Mouse (Mus musculus) c-Kit-negative CD71-positive TER-119-positive erythroid progenitor cells, embryonic 14.5 days (primary cell): Measurements from ENCODE around the gene Ahcyl2.

Experiments
- DNase-seq: peaks from one replicate; pipeline ENCODE4 v3.0.0-alpha.2; 2013; ENCODE audit warnings: low read depth, low spot score

The Ahcyl2 gene

DNA sequence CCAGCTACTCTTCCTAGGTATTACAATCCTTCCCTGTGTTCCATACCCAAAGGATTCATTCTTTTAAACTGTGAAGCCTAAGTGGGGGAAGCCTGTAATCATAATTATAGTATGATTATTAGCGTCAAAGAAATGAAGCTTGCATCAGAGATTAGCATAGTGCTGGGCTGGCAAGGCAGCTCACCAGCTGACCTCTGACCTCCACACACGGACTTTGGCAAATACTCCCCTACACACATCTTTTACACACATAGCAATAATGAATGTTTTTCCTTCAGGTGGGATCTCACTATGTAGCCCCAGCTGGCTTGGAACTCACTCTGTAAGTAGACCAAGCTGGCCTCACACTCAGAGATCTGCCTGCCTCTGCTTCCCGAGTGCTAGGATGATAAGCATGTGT, 84.1 kb downstream of the Ahcyl2 start:
- DNase-seq = no peak

DNA sequence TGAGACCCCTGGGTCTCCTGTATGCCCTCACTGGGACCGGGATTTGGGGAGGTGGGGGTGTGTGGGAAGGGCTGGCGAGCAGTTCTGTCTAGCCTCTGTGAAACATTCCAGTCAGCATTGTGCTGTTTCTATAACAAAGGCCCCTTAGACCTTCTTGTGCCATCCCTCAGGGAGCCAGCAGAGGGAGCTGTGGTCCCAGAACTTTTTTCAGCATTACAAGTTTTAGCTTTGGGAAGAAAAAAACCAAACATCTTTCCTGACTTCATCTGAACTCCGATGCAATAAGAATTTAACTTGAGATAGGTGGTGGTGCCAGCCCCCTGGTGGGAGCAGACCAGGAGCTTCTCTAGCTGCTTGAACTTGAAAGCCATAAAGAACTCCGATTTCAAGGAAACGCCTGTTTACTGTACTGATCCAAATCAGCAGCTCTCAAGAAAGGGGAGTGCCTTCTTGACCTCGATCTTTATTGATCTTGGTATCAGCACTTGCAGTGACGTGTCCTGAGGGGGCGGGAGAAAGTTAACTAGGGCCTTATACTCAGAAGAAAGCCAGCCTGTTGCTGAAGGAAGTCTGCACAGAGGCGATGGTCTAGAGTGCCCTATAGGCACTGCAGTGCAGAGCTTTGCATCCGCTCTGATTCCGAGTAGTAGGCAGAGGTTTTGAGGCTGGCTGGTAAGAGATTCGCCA, 85.5 kb downstream of the Ahcyl2 start:
- DNase-seq = peak; percentile 40

DNA sequence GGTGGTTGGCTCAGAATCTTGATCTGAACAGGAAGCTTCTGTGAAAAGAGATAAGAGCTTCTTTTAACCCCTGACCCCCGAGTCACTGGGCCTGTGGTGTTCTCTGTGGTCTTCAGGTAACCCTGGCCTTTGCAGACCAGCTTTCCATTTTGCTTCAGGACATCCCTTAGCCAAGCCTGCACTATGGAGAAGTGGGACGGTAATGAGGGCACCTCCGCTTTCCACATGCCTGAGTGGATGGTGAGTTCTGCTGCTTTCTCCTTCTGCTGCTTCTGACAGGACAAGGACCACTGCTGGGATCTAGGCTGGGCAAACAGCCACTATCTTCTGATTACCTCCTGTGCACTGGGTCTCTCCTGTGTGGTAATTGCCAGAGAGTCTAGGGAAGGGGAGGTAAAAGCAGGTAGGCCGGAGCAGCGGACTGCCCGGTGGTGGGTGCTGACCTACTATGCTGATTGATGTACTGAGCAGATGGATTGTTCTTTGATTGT, 86.1 kb downstream of the Ahcyl2 start:
- no peak for DNase-seq

DNA sequence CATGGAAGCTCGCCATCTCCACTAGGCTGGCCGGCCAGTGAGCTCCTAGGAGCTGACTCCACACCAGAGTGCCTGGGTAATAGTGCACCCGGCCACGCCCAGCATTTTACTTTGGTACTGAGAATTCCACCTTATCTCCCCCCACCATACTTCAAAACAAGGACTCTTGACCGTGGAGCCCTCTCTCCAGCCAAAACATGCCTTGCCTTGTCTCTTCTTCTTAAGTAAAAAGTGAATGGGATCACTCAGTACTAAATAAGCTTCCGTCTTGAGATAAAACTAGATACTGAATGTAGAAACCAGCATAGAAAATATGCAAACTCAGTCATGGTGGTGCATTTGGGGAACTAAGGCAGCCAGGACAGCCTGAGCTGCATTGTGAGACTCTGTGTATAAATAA, 90.8 kb downstream of the Ahcyl2 start:
- DNase-seq = peak; percentile 59

DNA sequence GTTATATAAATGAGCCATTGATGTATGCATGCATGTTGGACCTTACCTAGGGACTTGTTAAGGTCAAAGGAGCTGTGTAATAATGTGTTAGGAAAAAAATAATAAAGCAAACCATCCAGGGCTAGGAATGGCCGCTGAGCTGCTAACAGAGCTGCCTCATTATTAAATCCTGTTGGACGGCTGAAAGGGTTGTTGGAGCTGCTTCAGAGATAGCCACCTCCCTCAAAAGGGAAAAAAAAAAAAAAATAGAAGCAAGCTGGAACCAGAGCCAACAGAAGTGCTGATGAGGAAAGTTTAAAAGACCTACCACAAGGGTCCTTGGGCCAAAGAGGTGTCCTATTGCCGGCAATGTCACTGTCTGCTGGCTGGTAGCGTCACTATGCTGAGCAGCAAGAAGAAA, 91.5 kb downstream of the Ahcyl2 start:
- DNase-seq = no peak

DNA sequence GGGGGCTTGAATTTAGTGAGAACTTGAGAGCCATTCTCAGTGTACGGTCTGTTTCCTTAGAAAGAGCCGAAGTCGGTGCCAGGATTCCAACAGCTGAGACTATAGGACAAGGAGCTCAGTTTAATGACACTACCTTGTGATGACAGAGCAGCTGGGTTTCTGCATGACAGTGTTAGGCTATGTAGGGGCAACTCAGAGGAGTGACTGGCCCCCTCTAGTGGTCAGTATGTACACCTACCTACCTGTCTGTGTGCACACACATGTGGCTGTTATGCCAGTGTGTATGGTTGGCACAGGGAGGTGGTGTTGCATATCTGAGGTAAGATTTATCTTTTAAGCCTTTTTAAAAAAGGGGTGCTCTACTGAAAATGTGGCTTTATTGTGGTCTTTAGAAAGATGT, 92.4 kb downstream of the Ahcyl2 start:
- DNase-seq = peak; percentile 66

DNA sequence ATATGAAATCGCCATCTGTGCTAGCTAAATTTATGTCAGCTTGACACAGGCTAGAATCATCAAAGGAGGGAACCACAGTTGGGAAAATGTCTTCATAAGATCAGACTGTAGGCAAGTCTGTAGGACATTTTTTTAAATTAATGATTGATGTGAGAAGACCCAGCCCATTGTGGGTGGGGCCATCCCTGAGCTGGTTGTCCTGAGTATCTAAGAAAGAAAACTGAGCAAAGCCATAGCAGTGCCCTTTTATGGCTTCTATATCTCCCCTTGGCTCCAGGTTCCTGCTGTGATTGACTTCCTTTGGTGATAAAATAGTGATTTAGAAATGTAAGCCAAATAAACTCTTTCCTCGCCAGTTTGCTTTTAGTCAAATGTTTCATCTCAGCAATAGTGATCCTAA, 97.1 kb downstream of the Ahcyl2 start:
- no peak for DNase-seq

DNA sequence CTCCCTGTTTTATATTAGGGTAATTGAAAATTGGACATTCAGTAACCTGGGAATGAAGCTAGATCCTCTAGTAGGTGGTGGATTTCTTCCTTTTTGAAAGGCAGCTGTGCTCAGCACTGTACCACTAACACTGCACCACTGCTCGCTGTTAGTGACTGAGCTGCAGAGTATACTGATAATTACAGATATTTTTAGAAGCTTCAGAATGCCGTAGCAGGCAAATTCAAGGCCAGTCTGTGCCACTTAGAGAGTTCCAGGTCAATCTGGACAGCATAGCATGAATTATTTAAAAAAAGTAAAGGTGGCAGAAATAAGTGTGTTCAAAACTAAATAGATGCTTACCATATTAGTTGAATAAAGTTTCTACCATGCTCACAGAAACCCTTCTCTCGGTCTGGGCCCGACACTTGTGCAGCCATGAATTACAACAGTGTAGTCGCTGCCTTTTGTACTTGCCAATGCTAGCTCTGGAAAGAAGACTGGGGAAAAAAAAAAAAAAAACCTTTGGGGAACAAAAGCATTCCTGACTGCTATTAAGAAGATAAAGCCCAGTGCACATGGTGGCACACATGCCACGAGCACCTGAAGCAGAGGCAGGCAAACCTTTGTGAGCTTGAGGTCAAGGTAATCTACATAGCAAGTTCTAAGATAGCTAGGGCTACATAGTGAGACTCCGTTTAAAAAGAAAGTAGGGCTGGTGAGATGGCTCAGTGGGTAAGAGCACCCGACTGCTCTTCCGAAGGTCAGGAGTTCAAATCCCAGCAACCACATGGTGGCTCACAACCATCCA, 99.3 kb downstream of the Ahcyl2 start:
- no peak for DNase-seq

DNA sequence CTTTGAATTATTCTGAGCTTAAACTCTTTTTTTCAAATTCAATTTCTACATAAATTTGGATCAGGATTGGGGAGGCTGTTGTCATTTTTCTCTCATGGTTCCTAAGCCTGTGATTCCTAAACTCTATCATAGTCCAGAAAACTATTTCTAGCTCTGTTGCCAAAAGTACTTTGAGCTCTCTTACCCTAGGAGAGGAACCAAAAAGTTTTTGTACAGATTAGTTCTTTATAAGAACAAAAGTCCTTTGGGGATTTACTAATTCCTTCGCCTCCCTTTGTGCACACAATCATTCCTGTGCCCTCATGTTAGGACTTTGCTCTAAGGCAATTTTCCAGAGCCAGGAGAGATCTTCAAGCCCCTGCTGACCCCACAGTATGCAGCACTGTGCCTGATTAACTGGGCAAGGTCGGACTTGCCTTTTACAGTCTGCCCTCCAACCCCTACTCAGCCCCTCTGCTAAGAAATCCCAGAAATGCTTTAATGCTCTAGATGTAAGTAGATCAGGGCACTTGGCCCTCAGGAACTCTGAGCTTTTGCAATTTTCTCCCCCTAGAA, 100.6 kb downstream of the Ahcyl2 start:
- no peak for DNase-seq

DNA sequence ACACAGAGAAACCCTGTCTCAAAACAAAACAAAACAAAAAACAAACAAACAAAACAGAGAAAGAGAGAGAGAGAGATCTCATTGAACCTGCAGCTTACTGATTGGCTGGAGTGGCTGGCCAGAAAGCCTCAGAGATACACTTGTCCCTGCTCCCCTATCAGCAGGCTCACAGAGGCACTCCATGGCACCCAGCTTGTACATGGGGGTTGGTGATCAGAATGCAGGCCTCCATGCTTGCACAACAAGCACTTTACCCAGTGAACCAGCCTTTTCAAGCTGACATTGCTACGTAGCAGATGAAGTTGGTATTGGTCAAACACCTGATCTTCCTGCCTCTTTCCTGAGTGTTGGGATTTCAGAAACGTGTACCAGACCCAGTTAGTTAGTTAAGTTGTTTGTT, 105.8 kb downstream of the Ahcyl2 start:
- no peak for DNase-seq

DNA sequence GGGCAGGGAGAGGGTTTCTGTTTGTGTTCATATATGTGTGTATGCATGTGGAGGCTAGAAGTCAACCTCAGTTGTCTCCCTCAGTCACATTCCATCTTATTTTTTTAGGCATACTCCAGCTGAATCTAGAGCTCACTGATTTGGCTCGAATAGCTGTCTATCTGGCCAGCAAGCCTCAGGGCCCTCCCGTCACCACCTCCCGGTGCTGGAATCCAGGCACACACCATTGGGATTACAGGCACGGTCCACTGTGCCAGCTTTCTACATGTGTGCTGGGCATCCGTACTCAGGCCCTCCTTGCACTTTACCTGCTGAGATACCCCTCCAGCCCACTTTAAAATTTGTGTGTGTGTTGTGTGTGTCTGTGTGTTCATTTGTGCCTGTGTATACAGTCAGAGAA, 107.8 kb downstream of the Ahcyl2 start:
- no peak for DNase-seq

DNA sequence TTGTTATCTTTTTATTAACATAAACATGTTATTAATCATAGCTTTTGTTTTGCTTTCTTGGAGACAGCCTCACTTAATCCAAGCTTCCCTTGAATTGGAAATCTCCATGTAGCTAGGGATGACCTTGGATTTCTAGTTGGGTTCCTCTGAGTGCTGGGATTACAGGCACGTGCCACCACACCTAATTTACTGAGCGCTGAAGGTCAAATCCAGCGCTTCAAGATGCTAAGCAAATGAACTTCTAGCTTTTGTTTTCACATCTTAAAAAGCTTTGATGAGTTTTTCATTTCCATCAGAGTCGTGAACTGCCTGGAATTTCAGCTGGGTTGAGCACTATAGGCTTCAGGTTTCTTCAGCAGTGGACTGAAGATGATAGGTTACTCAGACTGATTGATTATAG, 109.0 kb downstream of the Ahcyl2 start:
- DNase-seq = no peak

DNA sequence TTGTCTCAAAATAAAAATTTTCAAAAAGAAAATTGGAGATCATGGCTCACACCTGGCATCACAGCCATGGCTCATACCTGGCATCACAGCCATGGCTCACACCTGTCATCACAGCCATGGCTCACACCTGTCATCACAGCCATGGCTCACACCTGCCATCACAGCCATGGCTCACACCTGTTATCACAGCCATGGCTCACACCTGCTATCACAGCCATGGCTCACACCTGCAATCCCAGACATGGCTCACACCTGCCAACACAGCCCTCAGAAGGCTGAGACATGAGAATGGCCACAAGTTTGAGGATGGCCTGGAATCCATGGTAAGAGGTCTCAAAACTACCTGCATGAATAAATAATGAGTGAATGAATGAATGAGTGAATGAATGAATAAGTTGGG, 111.8 kb downstream of the Ahcyl2 start:
- no peak for DNase-seq

DNA sequence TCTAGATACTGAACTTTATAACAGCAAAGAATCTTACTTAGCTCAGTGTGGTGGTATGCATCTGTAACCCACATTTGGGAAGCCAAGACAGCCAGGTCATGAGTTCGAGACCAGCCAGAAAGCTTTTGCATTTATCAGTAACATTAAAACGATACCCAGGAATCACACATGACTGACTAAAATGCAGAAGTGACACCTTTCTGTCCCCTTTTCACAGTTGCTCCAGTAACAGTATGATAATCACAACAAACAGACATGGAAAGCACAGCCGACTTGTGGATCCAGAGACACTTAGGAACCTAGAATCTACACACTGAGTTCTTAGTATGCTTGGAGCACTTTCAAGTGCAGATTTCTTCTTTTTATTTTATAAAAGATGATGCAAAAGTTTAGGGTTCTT, 113.0 kb downstream of the Ahcyl2 start:
- DNase-seq = no peak

DNA sequence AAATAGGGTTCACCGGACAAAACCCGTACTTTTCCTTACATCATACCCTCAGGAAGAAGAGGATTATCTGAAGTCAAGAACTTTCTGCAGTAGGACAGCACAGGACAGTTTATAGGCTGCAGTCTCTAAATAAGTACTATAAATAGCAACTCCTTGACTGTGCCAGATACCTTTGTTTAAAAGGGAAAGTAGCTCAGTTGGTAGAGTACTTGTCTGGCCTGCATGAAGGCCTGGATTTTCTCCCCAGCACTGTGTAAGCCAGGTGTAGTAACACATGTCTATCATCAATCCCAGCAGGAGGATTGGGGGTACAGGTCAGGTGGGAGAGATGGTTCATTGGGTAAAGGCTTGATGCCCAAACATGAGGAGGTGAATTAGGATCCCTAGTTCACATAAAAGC, 114.1 kb downstream of the Ahcyl2 start:
- DNase-seq = no peak

DNA sequence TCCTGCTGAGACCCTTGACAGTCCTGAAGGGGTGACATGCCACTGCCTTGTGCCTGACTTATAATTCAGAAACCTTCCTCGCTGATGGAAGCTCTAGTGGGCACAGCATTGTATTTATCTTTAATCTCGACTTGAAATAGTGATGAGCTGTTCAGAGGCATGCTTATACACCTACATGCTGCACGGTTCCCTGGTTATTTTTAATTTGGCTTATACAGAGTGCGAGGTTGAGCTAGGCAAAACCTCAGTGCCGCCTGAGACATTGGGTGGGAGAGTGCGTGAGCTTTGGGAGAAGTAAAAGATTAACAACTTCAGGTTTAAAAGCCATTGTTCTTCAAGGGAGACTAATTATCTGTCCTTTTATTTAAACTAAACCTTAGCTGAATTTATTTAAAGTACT, 115.1 kb downstream of the Ahcyl2 start:
- no peak for DNase-seq

DNA sequence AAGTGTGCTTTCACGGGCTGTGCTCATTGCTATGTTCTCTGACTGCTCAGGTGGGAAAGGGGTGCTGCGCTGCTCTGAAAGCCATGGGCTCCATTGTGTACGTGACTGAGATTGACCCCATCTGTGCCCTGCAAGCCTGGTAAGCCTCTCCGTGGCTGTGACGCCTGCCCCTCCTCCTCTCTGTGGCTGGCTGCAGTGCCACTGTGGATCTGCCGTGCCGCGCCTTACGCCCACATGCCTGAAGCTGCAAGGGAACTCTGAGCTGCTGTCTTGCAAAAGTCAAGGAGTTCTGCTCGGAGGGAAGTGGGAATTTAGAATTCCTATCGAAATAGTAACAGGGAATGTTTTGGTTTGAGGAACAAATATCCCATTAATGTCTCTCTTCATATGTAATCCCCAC, 123.3 kb downstream of the Ahcyl2 start:
- no peak for DNase-seq

DNA sequence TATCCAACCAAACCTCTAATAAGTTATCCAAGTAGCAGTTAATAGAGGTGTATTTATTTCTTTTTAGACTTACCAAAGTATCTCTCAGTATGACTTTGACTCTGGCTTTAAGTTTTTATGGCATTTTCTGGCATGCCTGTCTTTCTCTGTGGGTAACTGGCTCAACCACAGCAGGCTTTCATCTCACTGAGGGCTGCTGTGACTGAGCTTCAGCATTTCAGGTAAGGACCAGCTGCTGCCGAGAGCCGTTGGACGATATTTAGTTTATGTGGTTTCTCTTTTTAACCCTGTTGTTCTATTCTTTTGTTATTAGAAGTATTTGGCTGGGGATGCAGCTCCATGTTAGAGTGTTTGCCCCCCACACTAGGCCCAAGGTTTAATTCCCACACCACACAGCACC, 129.2 kb downstream of the Ahcyl2 start:
- DNase-seq = no peak

DNA sequence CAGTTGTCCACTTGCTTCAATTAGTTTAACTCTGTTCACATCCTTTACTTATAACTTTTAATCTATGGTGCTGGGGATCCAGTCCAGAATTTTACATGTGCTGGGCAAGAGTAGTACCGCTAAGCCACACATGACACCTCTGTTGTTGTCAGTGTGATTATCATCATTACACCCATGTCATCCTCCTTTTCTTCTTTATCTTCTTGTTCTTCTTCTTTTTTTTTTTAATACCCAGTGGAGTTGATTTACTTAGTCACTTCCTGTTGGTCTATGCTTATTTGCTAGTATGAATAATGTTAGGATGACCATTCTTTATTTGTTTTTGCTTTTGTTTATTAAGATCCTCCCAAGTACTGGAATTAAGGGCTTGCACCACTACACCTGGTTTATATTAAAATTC, 133.6 kb downstream of the Ahcyl2 start:
- no peak for DNase-seq

DNA sequence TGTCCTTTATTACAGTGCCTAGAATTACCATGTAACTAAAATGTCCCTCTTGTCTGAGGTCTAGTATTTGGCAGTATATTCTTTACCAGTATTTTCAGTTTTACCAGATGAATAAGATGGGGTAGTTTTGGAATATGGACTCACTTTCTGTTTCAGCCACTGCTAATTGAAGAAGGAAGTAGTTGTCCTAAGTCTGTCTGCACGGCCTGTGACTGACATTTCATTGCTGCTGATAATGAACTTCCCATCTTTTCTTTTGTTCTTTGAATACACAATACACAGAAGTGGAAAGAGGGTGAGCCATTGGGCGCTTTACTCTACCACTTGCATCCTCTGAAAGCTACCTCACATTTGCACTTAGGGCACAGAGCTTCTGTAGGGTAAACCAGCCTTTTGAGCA, 134.4 kb downstream of the Ahcyl2 start:
- no peak for DNase-seq

DNA sequence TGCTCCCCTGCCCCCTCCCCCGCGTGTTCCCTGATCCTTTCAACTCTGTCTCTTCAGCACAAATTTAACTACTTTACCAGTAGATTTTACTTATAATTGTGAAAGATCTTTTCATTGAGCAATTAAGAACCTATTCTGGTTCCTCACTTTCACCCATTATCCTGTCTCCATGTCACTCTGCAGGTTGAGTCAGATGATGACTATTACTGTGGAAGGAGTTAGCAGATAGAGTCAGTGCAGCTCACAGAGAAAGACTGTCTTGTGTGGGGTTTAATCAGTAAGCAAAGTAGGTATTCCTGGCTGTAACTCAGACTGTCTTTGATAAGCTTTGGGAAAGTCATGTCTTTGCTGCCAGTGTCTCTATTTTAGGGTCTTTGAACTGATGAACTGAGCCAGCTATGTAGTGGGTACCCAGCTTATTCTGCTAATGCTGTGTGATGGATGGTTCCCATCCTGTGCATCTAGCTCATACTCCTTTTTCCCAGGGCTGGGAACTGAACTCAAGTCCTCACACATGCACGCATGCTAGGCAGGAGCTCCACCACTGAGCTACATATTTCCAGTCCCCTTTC, 135.6 kb downstream of the Ahcyl2 start:
- no peak for DNase-seq

DNA sequence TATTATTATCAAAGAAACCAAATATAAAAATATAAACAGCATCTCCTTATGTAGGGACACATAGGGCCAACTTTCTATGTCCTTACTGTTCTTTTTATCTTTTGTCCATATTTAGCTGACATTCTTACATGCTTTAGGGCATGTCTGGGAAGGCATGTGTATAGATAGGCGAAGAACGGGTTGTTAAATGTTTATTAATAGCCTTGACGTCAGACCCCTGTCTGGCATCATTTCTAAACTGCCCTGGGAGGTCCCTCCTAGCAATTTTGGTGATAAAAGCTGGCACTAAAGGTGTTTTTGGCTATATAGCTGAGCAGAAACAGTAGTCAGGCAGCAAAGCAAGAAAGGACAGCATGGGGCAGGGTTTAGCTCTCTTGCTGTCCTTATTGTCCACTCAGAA, 136.5 kb downstream of the Ahcyl2 start:
- DNase-seq = no peak

DNA sequence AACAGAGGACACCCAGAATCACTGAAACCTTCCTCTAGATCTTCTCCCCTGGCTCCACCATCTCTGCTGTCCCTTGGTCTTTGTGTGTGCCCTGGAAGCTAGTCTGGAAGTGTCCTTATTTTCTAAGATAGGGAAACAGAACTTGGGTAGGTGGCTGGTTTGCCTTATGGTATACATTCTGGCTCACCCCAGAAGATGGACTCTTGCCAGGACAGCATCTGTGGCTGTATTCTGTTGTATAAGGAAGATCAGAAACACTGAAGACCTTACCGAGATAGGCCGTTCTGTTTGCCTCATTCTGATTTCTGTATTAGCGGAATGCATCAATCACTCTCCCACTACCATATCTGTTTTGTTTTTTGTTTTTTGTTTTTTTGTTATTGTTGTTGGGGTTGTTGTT, 142.8 kb downstream of the Ahcyl2 start:
- DNase-seq = no peak
